In genomic region chr12:33333914-33334313, GRCm38 (mm10) we compare ENCODE assay signal across 7 mouse cellular contexts.
DNase-seq lines count a peak whose midpoint lies in the region; ATAC-seq lines count a peak whose summit lies in the region.

No protein-coding gene starts in this region.

- H3K27ac ChIP-seq in midbrain, embryonic 14.5 days (replicated peaks; ENCODE audit: low read depth, low read length): no peak overlapping the region

- WGBS in midbrain, embryonic 14.5 days: 29% methylated on average over 8 of the region's 8 CpGs

- no peaks in the 10 kb centered on the region for H3K27me3 ChIP-seq in midbrain, embryonic 14.5 days (ENCODE audit: control insufficient read depth, insufficient read depth, low read length)

- DNase-seq in adrenal gland, postnatal 10 days: peak; percentile 91
- peak; percentile 77 for DNase-seq in embryo, embryonic 9.5 days (ENCODE audit: extremely low spot score)
- peak; percentile 83 to 92 for DNase-seq in heart, adult 18-20 months
- peak; percentile 91 for DNase-seq in kidney, adult 18-20 months
- peak; percentile 87 for DNase-seq in left cerebral cortex, postnatal 4 days
- peak; percentile 92 for DNase-seq in midbrain, embryonic 14.5 days
- DNase-seq in spleen, adult 18-20 months: peak; percentile 66 to 83

- H3K9me3 ChIP-seq in midbrain, embryonic 14.5 days (ENCODE audit: control insufficient read depth, low read length): no peaks in the 10 kb centered on the region

- no peak overlapping the region for H3K4me3 ChIP-seq in midbrain, embryonic 14.5 days (replicated peaks; ENCODE audit: low read depth, low read length)

- no peaks in the 10 kb centered on the region for H3K36me3 ChIP-seq in midbrain, embryonic 14.5 days (ENCODE audit: control insufficient read depth, insufficient read depth, low read length)

- peaks cover 18% of the 10 kb centered on the region for H3K4me1 ChIP-seq in midbrain, embryonic 14.5 days (ENCODE audit: control insufficient read depth, insufficient read depth, low read length)

- intact Hi-C loops in left cerebral cortex, postnatal 4 days (cut with DNase I): loop anchor here (5.0 to 10.0 kb wide), 2 partner anchors 59 to 302 kb away; no protein-coding TSS in a partner anchor

- no peak overlapping the region for H3K4me2 ChIP-seq in midbrain, embryonic 14.5 days (ENCODE audit: low read length)

- ATAC-seq in midbrain, embryonic 14.5 days (ENCODE audit: low FRiP score, low TSS enrichment): peak; percentile 62; the same call in 1 of the 2 replicates

- H3K9ac ChIP-seq in midbrain, embryonic 14.5 days (replicated peaks; ENCODE audit: low read length): no peak overlapping the region
